Mouse (Mus musculus) liver, embryonic 12.5 days (tissue): ENCODE measurements around the gene Zfp142. TPM values are rescaled to one million over a fixed set of nuclear protein-coding genes. Genes with fewer than 3 reads are reported as not detected.

Experiments
- ATAC-seq: fragments of 200-750 bp; cut with Nextera tagmentation; 2 replicates; pipeline ENCODE4 v1.8.0; 2017; ENCODE audit warnings: moderate number of reproducible peaks, mild to moderate bottlenecking, moderate library complexity
- H3K27ac ChIP-seq: fragments of 300-500 bp; sonication (generic); 2 replicates; pipeline ENCODE4 v1.5.1; 2016; ENCODE audit warnings: mild to moderate bottlenecking
- H3K27me3 ChIP-seq: fragments of 300-500 bp; sonication (generic); replicated peaks from 2 replicates; pipeline ENCODE4 v1.6.1; 2016; ENCODE audit warnings: mild to moderate bottlenecking, moderate library complexity
- H3K36me3 ChIP-seq: fragments of 300-500 bp; sonication (generic); 2 replicates; pipeline ENCODE4 v1.6.1; 2016; ENCODE audit warnings: mild to moderate bottlenecking, moderate library complexity
- H3K4me1 ChIP-seq: fragments of 300-500 bp; sonication (generic); 2 replicates; pipeline ENCODE4 v1.6.1; 2016
- H3K4me2 ChIP-seq: fragments of 300-500 bp; sonication (generic); 2 replicates; pipeline ENCODE4 v1.6.1; 2016; ENCODE audit warnings: mild to moderate bottlenecking, moderate library complexity
- H3K4me3 ChIP-seq: fragments of 300-500 bp; sonication (generic); 2 replicates; pipeline ENCODE4 v1.5.1; 2016; ENCODE audit warnings: mild to moderate bottlenecking, moderate library complexity
- H3K9ac ChIP-seq: fragments of 300-500 bp; sonication (generic); 2 replicates; pipeline ENCODE4 v1.6.1; 2016; ENCODE audit warnings: mild to moderate bottlenecking, moderate library complexity
- H3K9me3 ChIP-seq: fragments of 300-500 bp; sonication (generic); replicated peaks from 2 replicates; pipeline ENCODE4 v1.6.1; 2016; ENCODE audit warnings: mild to moderate bottlenecking, moderate library complexity
- WGBS: fragments of 180-500 bp; shearing (Covaris S2); methylation state at CpG from one replicate; pipeline ENCODE4 v1.1.7; 2016; ENCODE audit not compliant: insufficient replicate concordance; 5-methylcytosine and 5-hydroxymethylcytosine counted together
- polyA plus RNA-seq: library from polyadenylated mRNA; unstranded; fragments of >200 nt; fragmentation: Nextera tagmentation; extraction: Ambion mirVana; gene quantifications from 2 replicates; pipeline ENCODE4 v1.2.1, GENCODE M21; 2016

Gene Zfp142
- polyA plus RNA-seq: 3.8 and 3.9 TPM in 2 replicates

DNA sequence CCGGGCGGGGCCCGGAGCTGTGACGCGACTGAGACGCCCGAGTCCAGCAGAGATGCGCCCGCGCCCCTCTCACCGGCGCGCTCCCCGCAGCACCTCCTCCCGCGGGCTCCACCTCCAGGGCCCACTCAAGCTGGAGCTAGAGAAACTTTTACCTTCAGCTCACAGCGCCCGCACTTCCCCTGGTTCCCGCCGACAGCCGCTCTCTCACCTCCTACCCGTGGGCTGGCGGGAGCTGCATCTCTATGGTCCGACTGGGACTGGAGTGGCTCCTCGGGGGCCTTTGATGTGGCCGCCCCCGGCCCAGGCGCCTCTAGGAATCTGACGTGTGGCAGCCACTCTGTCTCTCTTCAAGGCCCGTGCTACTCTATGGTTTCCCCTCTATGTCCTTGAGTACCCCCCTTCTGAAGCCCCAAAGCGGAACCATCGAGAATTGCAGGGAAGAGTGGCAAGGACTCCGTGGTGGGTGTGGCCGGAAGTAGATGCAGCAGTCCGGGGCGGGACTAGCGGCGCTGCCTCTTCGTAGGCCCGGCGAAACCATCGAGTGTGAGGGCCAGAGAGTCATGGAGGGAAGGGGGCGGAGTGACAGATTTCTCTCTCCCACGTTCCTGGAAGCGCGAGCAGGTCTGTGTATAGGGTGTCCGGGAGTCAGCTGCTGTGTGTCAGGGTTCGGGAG lies at the start of gene Zfp142, which contains the start of gene Bcs1l:
Gene Zfp142 (minus strand): TSS at position 474 of the 673 bp plus-strand sequence.
Gene Bcs1l (plus strand): TSS at position 517 of the 673 bp plus-strand sequence.
- under 1% methylated on average over 48 of the region's 48 CpGs for WGBS
- H3K4me3 ChIP-seq: peak within 1 kb of the TSS; percentile 79
- H3K9me3 ChIP-seq: no peaks in the 10 kb centered on the region
- H3K4me1 ChIP-seq: peaks cover 41% of the 10 kb centered on the region
- peaks cover 50% of the 10 kb centered on the region for H3K36me3 ChIP-seq
- H3K9ac ChIP-seq: peak within 1 kb of the TSS; percentile 80
- H3K27me3 ChIP-seq: no peaks in the 10 kb centered on the region
- peak within 1 kb of the TSS; percentile 87 for H3K27ac ChIP-seq
- H3K4me2 ChIP-seq: peak within 1 kb of the TSS; percentile 98
- peak; percentile 95 for ATAC-seq

DNA sequence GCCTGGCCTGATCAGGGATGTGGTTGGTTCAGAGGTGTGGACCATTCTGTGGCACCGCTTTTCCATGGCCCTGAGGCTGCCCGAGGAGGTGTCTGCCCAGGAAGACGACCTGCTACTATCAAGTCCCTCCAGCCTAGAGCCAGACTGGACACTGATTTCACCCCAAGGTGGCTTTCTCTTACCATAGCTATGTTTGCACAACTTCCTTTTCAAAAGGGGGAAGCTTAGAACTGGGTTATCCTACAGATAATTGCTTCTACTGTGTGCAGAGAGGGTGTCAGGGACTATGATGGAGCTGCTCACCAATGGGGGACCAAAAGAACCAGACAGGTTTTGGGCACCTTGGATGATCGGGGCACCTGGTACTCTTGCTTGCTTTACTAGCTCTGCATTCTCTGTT lies 44.7 kb upstream of the Zfp142 start:
- H3K9ac ChIP-seq: no peak overlapping the region
- H3K27me3 ChIP-seq: no peaks in the 10 kb centered on the region; the same call in 1 of the 2 replicates
- H3K4me2 ChIP-seq: no peak overlapping the region
- no peaks in the 10 kb centered on the region for H3K36me3 ChIP-seq
- H3K4me3 ChIP-seq: no peak overlapping the region
- H3K27ac ChIP-seq: no peak overlapping the region
- no peak for ATAC-seq
- H3K4me1 ChIP-seq: no peaks in the 10 kb centered on the region
- H3K9me3 ChIP-seq: no peaks in the 10 kb centered on the region
- 46% methylated on average over 4 of the region's 4 CpGs for WGBS

DNA sequence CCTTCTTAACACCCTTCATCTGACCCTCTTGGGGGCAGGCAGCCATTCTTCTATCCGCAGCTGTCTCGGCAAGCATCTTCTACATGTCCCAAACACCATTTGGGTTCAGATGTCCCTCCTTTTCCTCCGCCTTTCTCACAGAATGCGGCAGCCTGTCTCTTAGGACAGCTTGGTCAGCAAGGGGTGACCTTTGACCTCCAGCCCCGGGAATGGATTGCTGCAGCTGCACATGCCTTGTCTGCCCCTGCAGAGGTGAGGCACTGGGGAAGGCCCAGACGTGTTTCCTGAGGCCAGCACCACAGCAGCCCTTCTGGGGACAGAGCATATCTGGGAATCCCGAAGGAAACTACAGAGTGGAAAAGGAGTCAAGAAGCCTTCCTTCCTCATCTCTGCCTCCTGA lies 40.0 kb upstream of the Zfp142 start:
- H3K9ac ChIP-seq: no peak overlapping the region
- H3K27me3 ChIP-seq: no peaks in the 10 kb centered on the region
- no peak overlapping the region for H3K4me3 ChIP-seq
- H3K36me3 ChIP-seq: no peaks in the 10 kb centered on the region
- no peak overlapping the region for H3K27ac ChIP-seq
- H3K4me2 ChIP-seq: no peak overlapping the region
- H3K4me1 ChIP-seq: no peaks in the 10 kb centered on the region
- no peak for ATAC-seq
- 58% methylated on average over 7 of the region's 7 CpGs for WGBS
- H3K9me3 ChIP-seq: no peaks in the 10 kb centered on the region

DNA sequence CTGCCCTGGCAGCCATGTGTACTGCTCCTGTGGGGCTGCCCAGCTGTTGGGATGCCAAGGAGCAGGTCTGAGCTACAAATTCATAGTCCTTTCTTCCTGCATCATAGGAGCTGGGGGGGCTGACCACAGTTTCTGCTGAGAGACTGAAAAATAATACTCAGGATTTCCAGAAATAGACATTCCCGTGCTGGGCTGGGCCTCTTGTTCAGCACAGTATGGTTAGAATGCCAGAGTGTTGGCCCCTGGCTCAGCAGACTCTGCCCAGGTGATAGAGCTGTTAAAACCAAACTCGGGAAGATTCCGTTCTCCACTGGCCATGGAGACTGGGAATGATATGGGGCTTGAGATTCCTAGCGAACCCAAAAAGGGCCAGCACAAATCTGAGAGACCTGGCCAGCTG lies 38.0 kb upstream of the Zfp142 start:
- Histone ChIP-seq H3K4me1 (no peaks in the 10 kb centered on the region), H3K9me3 (no peaks in the 10 kb centered on the region), H3K4me2 (no peak overlapping the region), H3K4me3 (no peak overlapping the region), H3K27ac (no peak overlapping the region), H3K27me3 (no peaks in the 10 kb centered on the region), H3K36me3 (no peaks in the 10 kb centered on the region), H3K9ac (no peak overlapping the region)
- WGBS: 64% methylated on average over 4 of the region's 4 CpGs
- no peak for ATAC-seq

DNA sequence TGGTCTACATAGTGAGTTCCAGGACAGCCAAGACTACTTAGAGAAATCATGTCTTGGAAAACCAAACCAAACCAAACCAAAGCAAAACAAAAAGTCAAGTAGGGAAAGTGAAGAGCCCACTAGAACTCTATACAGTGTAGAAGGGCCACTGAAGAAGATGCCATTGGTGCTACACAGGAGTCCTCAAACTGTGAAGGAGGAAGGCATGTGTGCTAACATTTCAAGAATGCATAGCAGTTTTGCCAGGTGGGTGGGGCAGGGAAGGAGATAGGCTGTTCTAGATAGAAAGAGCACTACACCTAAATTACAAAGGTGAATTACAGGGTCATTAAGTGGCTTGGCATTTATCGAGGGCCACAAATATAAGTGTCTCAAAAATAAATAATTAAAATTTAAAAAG lies 36.1 kb upstream of the Zfp142 start:
- no peak overlapping the region for H3K27ac ChIP-seq
- H3K4me1 ChIP-seq: no peaks in the 10 kb centered on the region
- no peak overlapping the region for H3K9ac ChIP-seq
- WGBS: 75% methylated on average over 1 of the region's 1 CpGs
- ATAC-seq: no peak
- H3K36me3 ChIP-seq: no peaks in the 10 kb centered on the region
- no peaks in the 10 kb centered on the region for H3K27me3 ChIP-seq
- no peaks in the 10 kb centered on the region for H3K9me3 ChIP-seq
- H3K4me3 ChIP-seq: no peak overlapping the region
- H3K4me2 ChIP-seq: no peak overlapping the region

DNA sequence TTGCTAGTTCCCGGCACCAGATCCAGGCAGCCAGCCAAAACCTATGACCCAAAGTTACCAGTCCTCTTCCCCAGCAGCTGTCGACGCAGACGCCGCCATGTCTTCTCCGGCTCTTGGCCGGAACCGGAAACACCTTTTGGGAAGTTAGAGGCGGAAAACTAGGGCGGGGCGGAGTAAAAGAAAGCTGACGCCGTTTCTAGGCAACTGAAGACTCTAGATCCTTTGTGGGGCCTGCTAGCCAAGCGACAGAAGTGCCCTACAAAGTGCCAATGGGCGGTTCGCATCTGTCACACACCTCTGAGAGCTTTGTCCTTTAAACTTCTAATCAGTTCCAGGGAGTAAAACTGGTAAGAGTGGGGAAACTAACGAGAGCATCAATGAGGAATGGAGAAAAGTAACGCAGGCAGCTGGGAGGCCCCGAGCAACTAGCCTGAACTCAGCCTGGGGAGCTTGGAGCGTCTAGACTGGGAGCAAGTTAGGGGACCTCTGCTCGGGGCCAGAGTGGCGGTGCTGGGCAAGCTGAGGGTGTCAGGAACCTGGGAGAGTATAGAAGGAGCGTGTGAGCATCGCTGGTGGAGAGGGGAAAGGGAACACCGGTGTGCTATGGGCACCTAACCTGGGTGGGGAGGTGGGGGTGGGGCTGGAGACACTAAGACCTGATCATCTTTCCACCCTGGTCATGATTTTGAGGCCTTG lies 13.4 kb upstream of the Zfp142 start, which contains the start of the genes Rnf25 and Stk36:
Gene Rnf25 (minus strand): TSS at position 131 of the 696 bp plus-strand sequence.
Gene Stk36 (plus strand): TSS at position 179 of the 696 bp plus-strand sequence.
- ATAC-seq: peak; percentile 80
- no peaks in the 10 kb centered on the region for H3K27me3 ChIP-seq
- peak within 1 kb of the TSS; percentile 87 for H3K4me3 ChIP-seq
- H3K36me3 ChIP-seq: peaks cover 25% of the 10 kb centered on the region
- H3K4me2 ChIP-seq: peak within 1 kb of the TSS; percentile 85
- peak within 1 kb of the TSS; percentile 79 for H3K9ac ChIP-seq
- H3K27ac ChIP-seq: 0 out of 2 replicates have a peak within 1 kb of the TSS, but pooled peaks have one; percentile 25
- peaks cover 19% of the 10 kb centered on the region for H3K4me1 ChIP-seq
- H3K9me3 ChIP-seq: no peaks in the 10 kb centered on the region
- 17% methylated on average over 25 of the region's 25 CpGs for WGBS

DNA sequence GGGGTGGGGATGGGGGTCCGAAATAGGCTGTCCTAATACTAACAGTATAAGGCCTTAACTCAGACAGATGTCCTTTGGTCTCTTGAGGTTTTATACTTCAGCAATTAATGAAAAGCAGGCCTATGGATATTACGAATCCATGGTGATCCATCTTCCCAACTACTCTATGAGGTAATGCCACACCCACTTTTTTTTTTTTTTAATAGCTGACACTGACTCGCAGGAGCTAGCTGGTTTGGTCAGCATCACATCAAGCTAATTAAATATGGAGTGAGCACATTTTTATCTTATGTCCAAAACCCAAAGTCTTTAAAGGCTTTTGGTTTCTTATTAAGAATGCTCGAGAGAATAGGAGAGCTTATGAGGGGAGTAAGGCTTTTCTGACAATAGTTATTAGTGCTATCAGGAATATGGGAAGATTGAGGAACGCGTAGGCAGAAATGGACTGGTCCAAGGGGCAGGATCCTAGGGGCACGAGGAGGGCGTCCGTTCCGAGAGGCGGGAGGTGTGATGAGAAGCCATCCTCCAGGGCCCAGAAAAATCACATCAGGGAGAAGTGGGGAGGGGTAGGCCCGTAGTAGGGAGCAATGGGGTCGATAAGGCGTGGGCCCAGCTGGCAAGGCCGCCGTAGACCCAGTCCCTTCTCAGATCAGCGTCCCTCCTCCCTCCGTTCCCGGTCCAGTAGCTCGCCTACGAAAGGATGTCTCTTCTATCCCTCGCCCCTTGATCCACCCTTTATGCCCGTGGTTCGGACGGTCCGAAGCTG lies 12.6 kb upstream of the Zfp142 start:
- no peaks in the 10 kb centered on the region for H3K9me3 ChIP-seq
- peak overlapping the region; percentile 87 for H3K4me3 ChIP-seq
- H3K9ac ChIP-seq: peak overlapping the region; percentile 79
- H3K4me1 ChIP-seq: peaks cover 19% of the 10 kb centered on the region
- no peaks in the 10 kb centered on the region for H3K27me3 ChIP-seq
- ATAC-seq: peak; percentile 64
- peaks cover 31% of the 10 kb centered on the region for H3K36me3 ChIP-seq
- WGBS: 8% methylated on average over 26 of the region's 26 CpGs
- H3K27ac ChIP-seq: 0 out of 2 replicates have a peak overlapping the region, but pooled peaks have one; percentile 25
- peak overlapping the region; percentile 85 for H3K4me2 ChIP-seq

DNA sequence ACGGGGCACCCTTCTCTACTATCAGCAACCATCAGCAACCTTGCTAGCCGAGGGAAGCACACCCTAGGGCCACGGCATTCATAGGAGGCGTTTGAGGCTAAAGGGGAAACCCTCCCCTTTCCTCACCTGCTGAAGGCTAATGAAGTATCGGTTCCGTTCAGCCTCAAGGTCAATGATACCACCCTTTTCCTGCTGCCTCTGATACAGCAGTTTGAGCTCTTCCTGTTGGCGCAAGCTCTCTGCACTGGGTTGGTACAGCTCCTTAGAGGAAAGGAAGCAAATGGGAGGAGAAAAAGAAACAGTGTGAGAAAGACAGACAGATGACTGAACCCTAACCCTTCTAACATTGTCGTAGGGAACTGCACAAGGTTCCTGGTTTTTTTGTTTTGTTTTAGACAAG lies 6.4 kb upstream of the Zfp142 start:
- no peak overlapping the region for H3K4me3 ChIP-seq
- no peaks in the 10 kb centered on the region for H3K27me3 ChIP-seq
- H3K36me3 ChIP-seq: peaks cover 93% of the 10 kb centered on the region
- no peak for ATAC-seq
- no peak overlapping the region for H3K27ac ChIP-seq
- peaks cover 2% of the 10 kb centered on the region; the same call in 1 of the 2 replicates for H3K4me1 ChIP-seq
- WGBS: 57% methylated on average over 8 of the region's 8 CpGs
- no peaks in the 10 kb centered on the region for H3K9me3 ChIP-seq
- no peak overlapping the region for H3K9ac ChIP-seq
- no peak overlapping the region for H3K4me2 ChIP-seq

DNA sequence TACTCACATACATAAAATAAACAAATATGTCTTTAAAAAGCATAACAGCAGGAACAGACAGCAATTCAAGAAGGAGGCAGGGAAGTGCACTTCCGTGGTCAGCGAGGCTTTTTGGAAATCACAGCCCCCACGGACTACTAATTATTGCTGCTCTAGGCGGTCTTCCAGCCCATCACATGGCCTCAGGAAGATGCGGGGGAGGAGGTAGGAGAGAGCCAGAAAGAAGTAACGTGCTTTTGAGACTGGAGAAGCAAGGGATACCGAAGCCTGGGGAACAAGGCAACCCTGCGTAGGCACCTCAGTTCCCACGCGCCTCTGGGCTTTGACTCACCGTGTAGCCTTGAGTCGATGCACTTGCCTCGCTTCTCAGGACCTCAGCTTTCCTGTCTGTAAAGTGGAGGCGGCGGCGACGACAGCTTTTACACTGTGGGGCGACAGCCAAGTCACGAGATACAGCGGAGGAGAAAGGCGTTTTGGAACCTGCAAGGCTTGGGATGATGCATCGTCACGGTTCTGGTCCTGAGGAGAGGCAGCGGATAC lies 743 bp downstream of the Zfp142 start:
- peak overlapping the region; percentile 79 for H3K4me3 ChIP-seq

DNA sequence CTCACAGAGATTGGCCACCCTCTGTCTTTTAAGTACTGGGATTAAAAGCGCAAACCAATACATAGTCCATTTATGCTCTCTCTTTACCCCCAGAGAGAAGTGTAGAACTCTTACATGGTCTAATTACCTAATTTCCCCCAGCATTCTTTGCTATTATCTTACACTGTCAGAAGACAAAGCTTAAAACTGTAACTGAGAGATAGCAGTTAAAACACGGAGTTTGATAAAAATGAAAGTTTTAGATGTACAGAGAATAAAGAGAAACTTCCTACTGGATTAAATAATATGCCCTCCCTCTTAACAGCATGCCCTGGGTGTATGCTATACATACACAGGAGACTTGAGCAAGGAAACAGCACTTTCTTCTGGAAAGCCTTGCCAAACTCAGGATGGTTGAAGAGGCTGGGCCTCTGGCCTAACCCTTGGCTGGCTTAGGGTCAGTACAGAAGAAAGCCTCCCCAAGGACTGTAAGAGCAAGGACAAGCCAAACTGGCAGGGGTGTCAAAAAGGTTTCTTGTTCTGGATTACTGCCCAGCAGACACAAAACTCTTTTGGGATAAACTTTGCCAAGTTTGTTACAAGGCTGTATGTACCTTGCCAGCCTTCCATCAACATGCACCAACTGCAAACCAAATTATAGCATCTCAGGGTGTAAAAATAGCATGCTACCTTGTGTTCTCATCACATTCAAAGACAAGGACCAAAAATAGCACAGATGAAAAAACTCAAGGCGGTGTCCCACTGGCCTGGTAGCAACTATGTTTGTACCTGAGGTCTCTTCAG lies 3.2 kb downstream of the Zfp142 start:
- Histone ChIP-seq H3K4me1 (peaks cover 41% of the 10 kb centered on the region), H3K4me3 (no peak overlapping the region), H3K9ac (no peak overlapping the region), H3K36me3 (peaks cover 42% of the 10 kb centered on the region), H3K9me3 (no peaks in the 10 kb centered on the region), H3K27ac (no peak overlapping the region), H3K4me2 (no peak overlapping the region), H3K27me3 (no peaks in the 10 kb centered on the region)
- ATAC-seq: no peak
- WGBS: 65% methylated on average over 3 of the region's 3 CpGs

More for the DNA sequence above, 743 bp downstream of the Zfp142 start:
- no peak for ATAC-seq
- Histone ChIP-seq H3K9ac (peak overlapping the region; percentile 80), H3K9me3 (no peaks in the 10 kb centered on the region), H3K4me2 (peak overlapping the region; percentile 98), H3K4me1 (peaks cover 41% of the 10 kb centered on the region), H3K27ac (peak overlapping the region; percentile 87), H3K36me3 (peaks cover 51% of the 10 kb centered on the region), H3K27me3 (no peaks in the 10 kb centered on the region)
- 1% methylated on average over 24 of the region's 24 CpGs for WGBS

DNA sequence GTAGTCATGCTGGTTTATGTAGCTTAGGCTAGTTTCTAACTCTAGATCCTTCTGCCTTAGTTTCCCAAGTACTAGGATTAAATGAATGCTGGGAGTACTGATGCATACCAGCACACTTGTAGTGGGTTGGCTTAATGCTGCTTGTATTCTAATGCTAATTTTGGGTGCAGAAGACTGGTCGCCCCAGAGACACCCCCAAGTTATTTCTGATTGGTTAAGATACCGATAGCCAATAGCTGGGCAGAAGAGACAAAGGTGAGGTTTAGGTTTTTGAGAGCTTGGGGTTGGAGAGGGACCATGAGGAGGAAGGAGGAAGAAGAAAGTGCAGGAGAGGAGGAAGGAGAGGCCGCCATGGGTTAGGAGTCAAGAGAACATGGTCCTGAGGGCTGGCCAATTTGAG lies 5.4 kb downstream of the Zfp142 start:
- no peak overlapping the region for H3K4me2 ChIP-seq
- H3K9me3 ChIP-seq: no peaks in the 10 kb centered on the region
- H3K4me1 ChIP-seq: peaks cover 30% of the 10 kb centered on the region
- H3K9ac ChIP-seq: no peak overlapping the region; the same call in 1 of the 2 replicates
- no peak overlapping the region for H3K4me3 ChIP-seq
- no peak for ATAC-seq
- H3K36me3 ChIP-seq: peaks cover 60% of the 10 kb centered on the region
- WGBS: 79% methylated on average over 3 of the region's 3 CpGs
- H3K27me3 ChIP-seq: no peaks in the 10 kb centered on the region
- H3K27ac ChIP-seq: no peak overlapping the region
